Mouse (Mus musculus): ENCODE data around the gene Tapbp.

DNA sequence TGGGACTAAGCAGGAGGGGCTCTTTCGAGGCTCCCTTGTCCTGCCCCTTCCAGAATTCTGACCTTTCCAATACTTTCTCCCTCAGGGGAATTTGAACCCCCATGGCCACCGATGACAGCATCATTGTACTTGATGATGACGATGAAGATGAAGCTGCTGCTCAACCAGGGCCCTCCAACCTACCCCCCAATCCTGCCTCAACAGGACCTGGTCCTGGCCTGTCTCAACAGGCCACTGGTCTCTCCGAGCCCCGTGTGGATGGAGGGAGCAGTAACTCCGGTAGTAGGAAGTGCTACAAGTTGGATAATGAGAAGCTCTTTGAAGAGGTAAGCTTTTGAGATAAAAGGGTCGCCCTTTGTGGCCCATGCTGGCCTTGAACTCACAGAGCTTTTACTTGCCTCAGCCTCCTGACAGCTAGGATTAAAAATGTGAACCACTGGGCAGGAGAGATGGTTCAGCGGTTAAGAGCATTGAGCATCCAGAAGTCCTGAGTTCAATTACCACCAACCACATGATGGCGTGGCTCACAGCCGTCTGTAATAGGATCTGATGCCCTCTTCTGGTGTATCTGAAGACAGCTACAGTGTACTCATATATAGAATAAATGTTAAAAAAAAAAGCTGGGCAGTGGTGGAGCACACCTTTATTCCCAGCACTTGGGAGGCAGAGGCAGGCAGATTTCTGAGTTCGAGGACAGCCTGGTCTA, 5.2 kb upstream of the Tapbp start:
- TF ChIP-seq HCFC1 (IDR thresholded peaks at IDR 0.05; ENCODE audit: borderline replicate concordance, insufficient read depth, low read length) (no peak), ZNF384 (IDR thresholded peaks at IDR 0.05; ENCODE audit: low read depth, low read length) (no peak)
